Mouse (Mus musculus) ZHBTc4 (cell line): Measurements from ENCODE around the gene Npc2.

Source experiments
- DNase-seq: peaks from one replicate; pipeline ENCODE4 v3.0.0-alpha.2; 2011; ENCODE audit warnings: low read depth, low spot score

Gene Npc2

GRCm38 (mm10) chr12:84772726-84773441 is at the start of gene Npc2, which contains the start of gene Isca2:
Gene Npc2, minus strand, starts transcription at chr12:84773152.
Gene Isca2, plus strand, starts transcription at chr12:84773251.
- peak; percentile 100 for DNase-seq

- no peak for DNase-seq
Observed at GRCm38 (mm10) chr12:84819236-84820168, 46.5 kb upstream of the Npc2 start.

GRCm38 (mm10) chr12:84818496-84818895 is 45.5 kb upstream of the Npc2 start:
- DNase-seq, result peak; percentile 79

GRCm38 (mm10) chr12:84814663-84815325 is 41.8 kb upstream of the Npc2 start:
- no peak for DNase-seq

- peak; percentile 30 for DNase-seq
Observed at GRCm38 (mm10) chr12:84813773-84814172, 40.8 kb upstream of the Npc2 start.

- DNase-seq, result peak; percentile 27
Observed at GRCm38 (mm10) chr12:84812004-84812403, 39.1 kb upstream of the Npc2 start.

- DNase-seq, result no peak
Observed at GRCm38 (mm10) chr12:84811510-84811909, 38.6 kb upstream of the Npc2 start.

GRCm38 (mm10) chr12:84810810-84811209 is 37.9 kb upstream of the Npc2 start:
- no peak for DNase-seq

GRCm38 (mm10) chr12:84809033-84809432 is 36.1 kb upstream of the Npc2 start:
- no peak for DNase-seq

GRCm38 (mm10) chr12:84807351-84807750 is 34.4 kb upstream of the Npc2 start:
- no peak for DNase-seq

GRCm38 (mm10) chr12:84806726-84807125 is 33.8 kb upstream of the Npc2 start:
- DNase-seq, result no peak

GRCm38 (mm10) chr12:84806010-84806409 is 33.1 kb upstream of the Npc2 start:
- DNase-seq, result no peak

GRCm38 (mm10) chr12:84805228-84805842 is 32.4 kb upstream of the Npc2 start:
- DNase-seq, result peak; percentile 85

- no peak for DNase-seq
Observed at GRCm38 (mm10) chr12:84802625-84803024, 29.7 kb upstream of the Npc2 start.

GRCm38 (mm10) chr12:84801532-84802110 is 28.7 kb upstream of the Npc2 start:
- DNase-seq, result no peak

GRCm38 (mm10) chr12:84800419-84800818 is 27.5 kb upstream of the Npc2 start:
- DNase-seq, result no peak

- no peak for DNase-seq
Observed at GRCm38 (mm10) chr12:84799086-84799485, 26.1 kb upstream of the Npc2 start.

- no peak for DNase-seq
Observed at GRCm38 (mm10) chr12:84794647-84795046, 21.7 kb upstream of the Npc2 start.

GRCm38 (mm10) chr12:84792629-84793028 is 19.7 kb upstream of the Npc2 start:
- DNase-seq, result no peak

GRCm38 (mm10) chr12:84790853-84791252 is 17.9 kb upstream of the Npc2 start:
- no peak for DNase-seq

GRCm38 (mm10) chr12:84786091-84786490 is 13.1 kb upstream of the Npc2 start:
- no peak for DNase-seq
